Mouse (Mus musculus): ENCODE results near the gene Eif1ad.
"Not testable (repeated sequence)": the region's sequence is repeated elsewhere in the genome, so short reads cannot be mapped to it uniquely, and the experiment has no call there.

Eif1ad gene

DNA sequence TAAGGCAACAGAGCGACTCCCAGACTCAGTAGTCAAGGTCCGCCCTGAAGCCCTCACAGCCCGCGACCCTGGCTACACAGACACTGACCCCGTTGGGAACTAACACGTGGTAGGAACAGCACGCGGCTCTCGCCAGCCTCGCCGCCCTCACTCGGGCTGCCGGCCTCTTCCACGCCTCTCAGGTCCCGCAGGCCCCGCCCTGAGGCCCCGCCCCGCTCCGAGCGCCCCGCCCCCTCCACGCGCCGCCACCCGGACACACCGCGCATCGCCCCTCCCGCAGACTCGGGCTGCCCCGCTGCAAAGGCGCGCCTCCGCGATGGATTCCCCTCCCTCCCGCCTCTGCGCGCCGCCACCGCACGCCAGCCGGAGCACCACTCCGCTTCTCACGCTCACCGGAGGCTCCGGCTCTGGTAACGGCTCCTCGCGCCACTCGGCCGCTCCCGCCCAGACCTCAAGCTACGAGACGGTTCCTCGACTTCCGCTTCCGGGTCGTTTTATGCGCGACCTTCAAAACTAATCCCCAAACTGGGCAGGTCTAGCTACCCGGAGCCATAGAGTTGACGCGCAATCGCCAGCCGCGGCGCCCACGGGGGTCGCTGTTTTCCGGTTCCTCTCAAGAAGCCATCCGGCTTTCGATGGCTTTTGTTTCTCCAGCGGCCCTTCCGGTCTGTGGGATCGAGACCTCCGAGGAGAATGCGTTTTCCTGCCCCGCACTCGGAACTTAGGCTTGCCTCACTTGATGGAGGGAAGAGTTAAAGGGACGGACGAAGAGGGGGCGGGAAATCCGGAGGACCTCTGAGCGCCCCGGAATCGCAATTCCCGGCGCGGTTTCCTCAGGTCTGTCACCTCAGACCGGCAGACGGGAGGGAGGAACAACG is at the start of gene Eif1ad:
Eif1ad (plus strand) TSS at position 567 of the 878 bp plus-strand sequence.
- in situ Hi-C loops (cut with MboI, MseI): no loop called here

DNA sequence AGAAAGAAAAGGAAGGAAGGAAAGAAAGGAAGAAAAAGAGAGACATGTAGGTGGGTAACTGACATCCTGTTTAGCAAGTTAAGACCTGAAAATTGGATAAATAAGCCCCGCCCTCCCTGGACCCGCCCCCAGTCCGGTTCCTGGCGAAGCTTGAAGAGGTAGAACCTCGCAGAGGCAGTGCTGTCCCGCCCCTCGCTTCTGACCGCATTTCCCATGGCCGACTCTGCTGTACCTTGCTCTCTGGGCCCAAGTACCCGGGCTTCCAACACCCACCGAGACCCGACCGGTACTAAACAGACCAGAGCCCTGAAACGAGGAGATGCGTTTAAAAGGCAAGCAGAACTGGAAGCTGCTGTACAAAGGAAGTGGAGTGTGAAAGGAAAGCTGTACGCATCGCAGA is 42.7 kb upstream of the Eif1ad start:
- in situ Hi-C loops (cut with MboI, MseI): no loop called here

DNA sequence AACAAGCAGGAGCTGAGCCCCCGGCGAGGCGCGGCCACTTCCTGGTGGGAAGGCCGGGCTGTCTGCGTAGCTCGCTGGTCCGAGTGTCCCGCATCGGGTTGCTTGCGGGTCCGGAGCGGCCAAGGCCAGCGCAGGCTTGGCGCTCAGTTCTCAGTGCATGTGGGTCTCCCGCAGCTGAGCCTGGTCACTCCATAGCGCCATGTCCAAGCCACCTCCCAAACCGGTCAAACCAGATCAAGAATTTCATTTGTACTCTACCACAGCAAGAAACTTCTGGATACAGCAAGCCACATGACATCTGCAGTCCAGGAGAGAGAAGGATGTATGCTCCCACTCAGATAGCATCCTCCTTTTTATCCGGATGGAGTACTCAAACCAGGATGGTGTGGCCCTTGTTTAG is 38.6 kb upstream of the Eif1ad start:
- in situ Hi-C loops (cut with MboI, MseI): no loop called here

DNA sequence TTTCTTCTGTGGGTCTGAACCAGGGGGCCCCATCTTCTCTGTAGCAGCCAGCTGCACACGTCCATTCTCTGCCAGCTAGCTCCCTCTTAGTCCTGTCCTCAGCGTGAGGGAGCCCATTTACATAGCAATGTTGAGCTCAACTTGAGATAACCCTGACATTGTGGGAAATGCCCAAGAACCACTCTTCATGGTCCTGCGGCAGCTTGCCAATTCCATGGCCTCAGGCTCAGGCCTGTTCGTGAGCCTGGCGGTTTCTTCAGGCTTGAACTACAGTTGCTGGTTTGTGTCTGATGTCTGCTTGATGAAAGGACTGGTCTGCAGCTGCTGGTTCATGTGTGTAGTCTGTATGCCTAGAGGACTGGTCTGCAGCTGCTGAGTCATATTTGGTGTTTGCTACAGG is 31.8 kb upstream of the Eif1ad start:
- in situ Hi-C loops (cut with MboI, MseI): no loop called here

DNA sequence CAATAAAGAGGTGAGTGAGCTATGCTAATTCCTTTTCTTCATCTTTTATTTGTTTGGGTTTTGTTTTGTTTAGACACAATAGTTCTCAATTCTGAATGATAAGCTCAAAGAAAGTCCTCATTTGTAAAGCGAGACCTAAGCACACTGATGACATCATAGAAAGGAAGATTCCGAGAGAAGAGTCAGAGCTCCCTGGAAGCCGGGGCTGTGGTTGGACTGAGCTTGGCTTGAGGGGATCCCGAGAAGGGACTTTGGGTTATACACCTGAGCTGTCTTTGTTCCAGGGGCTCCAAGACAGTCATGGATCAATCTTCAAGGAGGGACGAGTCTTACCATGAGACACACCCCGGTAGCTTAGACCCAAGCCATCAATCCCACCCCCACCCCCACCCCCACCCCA is 31.1 kb upstream of the Eif1ad start, which contains the start of gene Catsper1:
Catsper1 (plus strand) TSS at position 301 of the 400 bp plus-strand sequence.
- in situ Hi-C loops (cut with MboI, MseI): no loop called here

DNA sequence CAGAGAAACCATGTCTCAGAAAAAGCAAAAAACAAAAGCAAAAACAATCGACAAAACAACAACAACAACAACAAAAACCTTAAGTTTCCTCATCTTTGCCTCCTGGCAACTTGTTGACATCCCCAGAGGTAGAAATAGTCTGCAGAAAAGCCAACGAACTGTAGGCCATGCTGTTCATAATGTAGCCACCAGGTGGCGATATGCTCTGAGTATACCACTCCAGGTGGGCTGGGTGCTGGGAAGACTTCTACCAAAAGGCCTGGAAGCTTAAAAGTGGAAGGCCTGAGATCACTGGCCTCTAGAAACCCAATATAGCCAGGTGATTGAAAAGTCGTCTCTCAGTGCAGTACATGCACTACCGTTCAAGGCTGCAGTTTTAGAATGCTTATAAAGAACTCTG is 28.6 kb upstream of the Eif1ad start:
- in situ Hi-C loops (cut with MboI, MseI): no loop called here

DNA sequence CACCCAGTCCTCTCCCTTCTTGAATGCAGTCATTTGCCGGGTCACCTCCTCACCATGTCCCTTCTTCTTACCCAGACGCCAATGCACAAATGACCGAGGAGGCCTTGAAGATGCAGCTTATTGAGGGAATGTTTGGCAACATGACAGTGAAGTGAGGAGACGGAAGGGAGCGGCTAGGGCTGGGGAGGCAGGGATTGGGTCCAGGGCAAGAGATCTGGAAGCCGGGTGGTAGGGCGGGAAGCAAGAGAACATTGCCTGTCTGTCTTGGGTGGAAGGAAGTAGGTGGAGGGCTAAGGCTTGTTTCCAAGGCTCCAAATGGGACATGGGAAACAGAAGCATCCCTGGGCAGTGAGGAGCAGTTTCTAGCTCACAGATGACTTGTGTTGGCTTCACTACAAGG is 25.2 kb upstream of the Eif1ad start:
- in situ Hi-C loops (cut with MboI, MseI): loop anchor here (5.0 kb wide), 2 partner anchors 39 to 44 kb away; partner anchors contain the start of genes Gal3st3 (in 1 of the 2) and Sf3b2 (in 1 of the 2)

DNA sequence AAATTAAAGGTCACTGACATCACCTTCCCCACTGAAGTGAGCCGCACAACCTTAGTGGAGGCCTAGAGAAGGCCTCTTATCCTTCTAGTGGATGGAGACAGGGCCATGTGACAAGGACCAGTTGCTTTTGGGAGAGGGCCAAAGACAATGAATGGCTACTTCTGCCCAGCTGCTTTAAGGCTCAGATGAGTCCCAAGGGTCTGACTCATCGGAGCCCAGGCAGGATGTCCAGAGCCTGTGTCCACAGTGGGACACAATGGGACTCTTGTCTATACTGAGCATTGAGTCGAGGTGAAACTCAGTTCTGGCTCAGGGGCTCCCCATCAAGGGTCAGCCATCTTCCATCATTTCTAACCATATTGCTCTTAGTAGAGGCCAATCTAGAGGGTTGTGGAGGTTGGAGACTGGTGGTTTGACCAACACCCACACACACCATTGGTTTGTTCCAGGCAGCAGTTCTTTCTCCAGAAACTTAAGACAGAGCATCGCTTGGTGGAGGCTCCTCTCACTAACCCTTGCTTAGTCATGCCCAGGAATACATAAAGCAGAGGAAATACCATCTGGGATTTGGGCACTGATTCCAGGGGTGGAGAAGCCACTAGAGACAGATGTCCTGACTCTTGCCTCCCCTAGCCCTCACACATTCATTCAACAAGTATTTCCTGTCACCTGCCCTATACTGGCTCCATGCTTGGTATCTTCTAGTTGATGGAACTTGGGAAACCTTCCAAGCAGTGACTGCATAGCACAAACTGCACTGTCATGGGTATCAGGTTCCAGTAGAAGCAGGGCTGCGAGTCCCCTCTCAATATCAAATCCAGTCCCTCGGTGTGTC is 21.0 kb upstream of the Eif1ad start:
- in situ Hi-C loops (cut with MboI, MseI): no loop called here

DNA sequence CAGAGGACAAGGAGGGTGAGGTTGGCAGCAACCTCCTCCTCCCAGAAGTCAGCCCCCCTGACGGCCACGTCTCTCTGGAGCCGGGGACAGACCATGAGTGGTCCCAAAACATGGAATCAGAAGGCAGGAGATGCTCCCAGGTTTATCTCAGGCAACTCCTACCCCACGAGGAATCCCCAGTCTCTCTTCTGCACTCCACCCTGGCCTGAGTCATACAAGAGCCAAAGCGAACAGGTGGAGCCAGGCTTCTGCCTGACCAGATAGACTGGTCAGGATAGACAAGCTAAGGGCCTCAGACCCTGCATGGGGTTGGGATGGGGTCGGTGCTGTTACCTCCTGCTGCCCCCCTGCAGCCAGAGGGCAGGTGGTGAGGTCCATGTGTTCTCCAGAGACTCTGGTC is 18.5 kb upstream of the Eif1ad start:
- in situ Hi-C loops (cut with MboI, MseI): no loop called here

DNA sequence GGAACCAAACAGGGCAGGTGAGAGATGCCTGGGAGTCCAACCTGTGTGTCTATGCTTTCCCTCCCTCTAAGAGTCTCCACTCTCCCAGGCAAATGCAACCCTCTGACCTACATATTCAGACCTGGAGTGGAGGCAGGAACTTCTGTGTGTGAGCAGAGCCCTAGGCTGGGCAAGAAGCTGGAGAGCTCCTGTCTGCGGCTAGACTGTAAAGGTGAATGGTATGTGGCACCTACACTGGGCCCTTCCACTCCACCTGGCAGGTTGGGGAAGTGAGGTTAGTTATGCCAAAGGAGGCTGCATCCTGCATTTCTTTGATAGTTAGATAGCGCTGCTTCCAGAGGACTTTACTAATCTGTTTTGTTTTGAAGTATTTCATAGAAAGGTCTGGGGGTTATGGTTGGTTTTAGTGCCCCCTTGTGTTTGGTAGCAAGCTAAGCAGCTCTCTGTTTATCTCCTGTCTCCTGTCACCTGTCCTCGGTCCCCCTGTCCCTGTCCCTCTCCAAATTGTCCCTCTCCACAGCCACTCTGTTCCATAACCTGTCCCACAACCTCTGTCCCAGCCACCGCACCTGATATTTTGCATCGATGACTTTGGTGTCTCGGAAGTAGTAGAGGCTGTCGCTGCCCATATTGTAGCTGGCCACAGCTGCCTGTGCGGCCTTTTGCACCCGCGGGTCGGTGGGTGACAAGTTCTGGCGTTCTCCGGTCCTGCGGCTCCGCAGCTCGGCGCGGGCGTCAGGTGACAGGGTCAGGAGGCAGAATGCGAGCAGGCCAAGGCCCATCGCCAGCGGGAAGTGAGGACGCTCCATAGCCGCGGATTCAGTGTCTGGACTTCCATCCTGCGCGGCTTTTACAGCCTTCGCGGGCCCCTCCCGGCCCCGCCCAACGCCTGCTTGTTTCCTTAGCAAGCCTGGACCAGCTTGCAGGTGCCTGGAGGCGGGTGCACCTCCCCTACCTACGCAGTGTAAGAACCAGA is 17.7 kb upstream of the Eif1ad start:
- in situ Hi-C loops (cut with MboI, MseI): no loop called here

DNA sequence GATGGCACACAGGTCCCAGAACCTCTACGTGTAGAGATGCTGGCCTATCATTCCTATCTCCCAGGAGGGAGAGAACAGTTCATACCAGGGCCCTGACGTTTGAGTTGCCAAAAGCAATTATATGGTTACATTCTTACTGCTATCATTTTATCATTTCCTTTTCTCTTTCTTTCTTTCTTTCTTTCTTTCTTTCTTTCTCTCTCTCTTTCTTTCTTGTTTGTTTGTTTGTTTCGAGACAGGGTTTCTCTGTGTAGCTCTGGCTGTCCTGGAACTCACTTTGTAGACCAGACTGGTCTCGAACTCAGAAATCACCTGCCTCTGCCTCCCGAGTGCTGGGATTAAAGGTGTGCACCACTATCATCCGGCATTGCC is 17.1 kb upstream of the Eif1ad start, which contains the start of gene Cst6:
Cst6 (minus strand) TSS at position 73 of the 372 bp plus-strand sequence.
- in situ Hi-C loops (cut with MboI, MseI): not testable (repeated sequence)

DNA sequence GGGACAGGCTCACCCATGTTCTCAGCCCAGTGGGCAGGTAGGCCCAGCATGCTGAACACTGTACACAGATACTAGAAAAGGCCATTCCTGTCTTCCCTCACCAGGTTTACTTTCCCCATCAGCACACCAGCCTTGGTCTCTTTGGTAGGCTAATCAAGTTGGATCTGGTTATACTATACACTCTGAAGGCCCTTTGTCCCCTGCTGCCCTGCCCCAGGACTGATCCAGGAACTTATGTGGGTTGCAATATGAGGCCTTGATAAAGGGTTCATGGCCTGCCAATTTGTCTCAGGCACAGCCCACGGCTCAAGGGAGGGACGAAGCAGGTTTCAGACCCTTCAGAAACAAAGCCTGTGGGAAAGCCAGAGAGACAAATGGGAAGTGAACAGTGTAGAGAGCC is 12.9 kb upstream of the Eif1ad start:
- in situ Hi-C loops (cut with MboI, MseI): no loop called here

DNA sequence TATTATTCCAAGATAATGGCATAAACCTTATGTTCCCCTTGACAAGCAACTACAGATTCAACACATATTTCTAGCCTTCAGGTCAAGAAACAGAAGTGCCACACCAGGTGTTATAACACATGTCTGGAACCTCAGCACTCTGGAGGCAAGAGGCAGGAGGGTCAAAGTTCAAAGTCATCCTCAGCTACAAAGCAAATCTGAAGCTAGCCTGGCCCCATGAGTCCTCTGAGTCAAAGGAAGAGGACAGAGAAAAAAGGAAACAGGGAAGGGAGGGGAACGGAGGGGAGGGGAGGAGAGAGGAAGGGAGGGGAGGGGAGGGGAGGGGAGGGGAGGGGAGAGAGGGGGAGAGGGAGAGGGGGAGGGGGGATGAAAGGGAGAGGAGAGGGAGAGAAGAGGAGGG is 10.5 kb upstream of the Eif1ad start:
- in situ Hi-C loops (cut with MboI, MseI): no loop called here

DNA sequence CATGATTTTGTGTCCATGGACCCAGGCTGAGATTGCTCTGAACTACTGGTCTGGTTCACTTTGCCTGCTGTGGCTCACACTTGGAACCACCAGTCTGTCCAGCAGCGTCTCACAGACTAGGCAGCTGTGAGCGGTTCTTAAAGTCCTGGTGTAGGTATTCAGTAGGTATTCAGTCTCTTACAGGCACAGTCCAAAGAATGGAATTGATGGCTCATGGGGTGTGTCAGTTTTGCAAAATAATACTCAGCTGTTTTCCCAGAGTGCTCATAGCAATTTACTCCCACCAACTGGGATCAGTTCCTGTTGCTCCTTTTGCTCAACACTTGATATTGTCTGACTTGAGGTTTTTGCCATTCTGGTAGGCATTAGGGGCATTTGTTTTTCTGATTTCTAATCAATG is 4.4 kb upstream of the Eif1ad start:
- in situ Hi-C loops (cut with MboI, MseI): no loop called here

DNA sequence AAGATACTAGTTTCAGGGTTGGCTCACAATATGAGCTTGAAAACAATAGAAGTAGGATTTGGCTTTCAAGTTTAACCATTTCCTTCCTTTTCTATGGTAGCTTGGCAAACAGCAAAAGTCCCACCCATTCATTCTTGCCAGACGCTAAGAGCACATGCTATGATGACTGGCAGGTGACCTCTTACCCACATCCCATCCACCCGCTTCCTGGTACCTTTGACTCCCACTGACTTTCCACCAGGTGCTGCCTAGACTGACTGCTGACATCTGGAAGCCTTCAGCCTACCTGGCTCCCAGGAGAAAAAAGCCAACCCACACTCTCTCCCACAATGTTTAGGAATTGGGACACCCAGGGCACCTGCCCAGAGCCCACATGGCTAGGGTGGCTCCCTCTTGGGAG is 2.4 kb upstream of the Eif1ad start:
- in situ Hi-C loops (cut with MboI, MseI): no loop called here

DNA sequence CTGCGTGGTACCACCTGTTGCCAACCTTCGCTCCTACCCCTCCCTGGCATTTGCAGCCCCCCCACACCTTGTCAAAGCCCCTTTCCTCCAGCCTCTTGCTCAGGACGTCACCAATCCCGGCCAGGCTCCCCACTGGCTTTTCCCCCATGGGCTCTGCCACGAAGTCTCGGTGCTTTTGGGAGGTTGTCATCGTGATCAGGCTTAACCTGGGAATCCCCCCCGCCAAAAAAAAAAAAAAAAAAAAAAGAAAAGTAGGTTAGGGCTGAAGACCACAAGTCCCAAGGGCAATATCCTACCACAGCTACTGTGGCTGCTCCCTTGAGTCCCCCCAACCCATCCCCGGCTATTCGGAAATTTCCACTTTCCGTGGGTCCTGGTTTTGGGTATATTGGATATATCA is 790 bp upstream of the Eif1ad start:
- in situ Hi-C loops (cut with MboI, MseI): no loop called here

DNA sequence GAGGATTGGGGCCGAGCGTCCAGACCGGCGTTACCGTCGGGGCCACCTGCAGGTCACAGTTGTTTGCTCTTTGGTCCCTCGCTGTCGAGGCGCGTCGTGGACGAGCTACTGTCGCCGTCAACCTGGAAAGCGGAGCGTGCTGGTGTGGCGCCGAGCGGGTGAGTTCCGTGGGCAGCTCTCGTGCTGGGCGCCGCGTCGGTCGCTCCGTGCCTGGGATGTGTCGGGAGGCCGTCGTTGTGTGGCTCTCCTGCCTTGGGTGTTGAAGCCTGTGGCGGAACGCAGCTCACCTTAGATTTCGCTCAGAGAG is 465 bp downstream of the Eif1ad start, which contains the start of gene Banf1:
Banf1 (minus strand) TSS at position 116 of the 307 bp plus-strand sequence.
- in situ Hi-C loops (cut with MboI, MseI): no loop called here

DNA sequence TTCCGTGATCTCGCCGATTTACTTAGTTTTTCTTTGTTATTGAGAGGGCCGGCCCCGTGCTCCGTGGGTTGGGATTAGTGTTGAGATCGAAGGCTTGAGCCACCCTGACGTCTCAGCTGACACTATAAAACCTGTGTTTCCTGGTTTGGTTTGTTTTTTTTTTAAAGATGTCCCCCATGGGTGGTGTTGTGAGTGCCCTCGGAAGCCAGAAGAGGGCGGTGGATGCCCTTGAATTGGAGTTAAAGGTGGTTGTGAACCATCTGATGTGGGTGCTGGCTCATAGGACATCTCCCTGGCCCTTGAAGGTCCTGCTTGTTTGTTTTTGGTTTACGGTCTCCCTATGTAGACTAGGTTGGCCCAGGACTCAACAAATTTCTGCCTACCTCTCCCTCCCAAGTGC is 914 bp downstream of the Eif1ad start:
- in situ Hi-C loops (cut with MboI, MseI): no loop called here

DNA sequence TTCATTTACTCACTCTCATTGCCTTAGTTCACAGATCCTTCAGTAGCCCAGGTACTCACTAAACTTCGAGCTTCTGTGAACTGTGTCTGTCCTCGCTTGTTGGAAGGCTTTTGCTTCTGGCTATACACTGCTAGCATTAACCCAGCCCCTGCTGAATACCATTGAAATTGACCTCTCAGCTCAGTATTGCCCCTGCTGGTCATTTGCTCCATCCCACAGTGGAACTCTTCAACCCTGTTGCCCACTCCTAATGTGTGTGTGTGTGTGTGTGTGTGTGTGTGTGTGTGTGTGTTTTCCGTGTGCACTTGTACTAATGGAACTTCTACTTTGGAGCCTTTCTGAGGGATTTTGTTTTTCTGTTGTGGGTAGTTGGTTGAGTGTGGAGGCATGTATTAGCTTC is 4.4 kb downstream of the Eif1ad start:
- in situ Hi-C loops (cut with MboI, MseI): no loop called here

DNA sequence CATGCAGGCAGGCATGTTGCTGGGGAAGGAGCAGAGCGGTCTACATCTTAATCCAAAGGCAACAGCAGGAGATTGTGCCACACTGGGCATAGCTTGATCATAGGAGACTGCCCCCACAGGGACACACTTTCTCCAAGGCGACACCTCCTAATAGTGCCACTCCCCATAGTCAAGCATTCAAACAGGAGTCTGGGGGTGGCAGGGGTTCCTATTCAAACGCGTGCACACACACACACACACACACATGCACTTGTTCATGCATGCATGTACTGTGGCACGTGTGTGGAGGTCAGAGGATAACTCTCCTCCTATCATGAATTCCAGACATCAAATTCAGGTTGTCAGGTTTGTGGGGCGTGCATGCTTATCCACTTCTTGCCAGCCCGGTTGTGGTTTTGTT is 6.2 kb downstream of the Eif1ad start:
- in situ Hi-C loops (cut with MboI, MseI): no loop called here

DNA sequence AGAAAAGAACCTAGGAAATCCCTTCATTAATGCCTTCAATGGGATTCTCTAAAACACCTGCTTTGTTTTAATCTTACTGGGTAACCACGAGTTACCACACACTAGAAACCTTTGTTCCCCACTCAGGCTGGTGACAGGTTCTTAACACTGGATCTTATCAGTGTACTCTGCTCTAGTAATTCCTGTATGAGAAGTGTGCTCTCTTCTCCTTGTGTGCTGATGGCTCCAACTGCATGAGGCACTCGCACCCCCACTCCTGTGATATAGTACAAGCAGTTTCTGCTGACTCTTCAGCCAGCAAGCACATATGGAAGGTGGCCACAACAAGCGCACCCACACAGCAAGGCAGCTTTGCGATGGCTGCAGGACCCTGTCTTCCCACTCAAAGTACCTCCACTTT is 7.6 kb downstream of the Eif1ad start:
- in situ Hi-C loops (cut with MboI, MseI): no loop called here

Measured in T-helper 17 cell (primary cell).